8 mouse cellular contexts compared by ENCODE assay signal in the genomic region with DNA sequence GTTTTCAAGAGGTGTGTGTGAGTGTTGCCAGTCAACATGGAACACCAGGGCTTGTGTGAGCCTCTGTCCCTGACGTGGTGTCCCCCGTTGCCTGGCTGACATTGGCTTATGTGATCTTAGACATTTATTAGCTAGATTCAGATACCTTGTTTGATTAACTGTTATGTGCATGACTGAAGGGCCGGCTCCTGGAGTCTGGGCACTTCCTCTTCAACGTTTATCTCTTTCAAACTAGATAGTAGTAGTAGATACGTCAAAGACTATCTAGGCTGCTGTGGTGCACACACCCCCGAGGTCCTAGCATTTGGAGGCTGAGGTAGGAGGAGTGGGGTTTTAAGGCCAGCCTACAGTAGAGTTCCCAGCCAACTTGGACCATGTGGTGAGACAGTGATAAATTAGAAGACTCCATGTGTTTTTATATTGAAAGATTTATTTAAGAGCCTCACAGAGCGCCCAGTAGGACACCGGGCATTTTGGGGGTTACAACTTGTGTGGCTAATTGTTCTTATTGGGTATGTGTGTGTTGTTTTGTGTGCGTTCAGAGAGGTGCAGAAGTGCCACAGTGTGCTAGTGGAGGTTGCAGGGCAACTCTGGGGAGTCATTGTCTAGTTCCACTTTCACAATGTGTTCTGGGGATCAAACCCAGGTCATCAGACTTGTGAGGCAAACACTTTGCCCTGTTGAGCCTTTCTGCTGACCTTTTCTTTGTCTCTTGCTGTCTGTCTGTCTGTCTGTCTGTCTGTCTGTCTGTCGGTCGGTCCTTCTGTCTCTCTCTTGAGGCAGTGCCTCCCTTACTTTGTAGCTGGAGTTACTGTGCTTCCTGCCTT. TPM values are rescaled to one million over a fixed set of nuclear protein-coding genes. Genes with fewer than 3 reads are reported as not detected.
A peak's percentile ranks its signal among the peaks of the same experiment; 100 is the strongest.
DNase-seq lines count a peak whose midpoint lies in the region; ATAC-seq lines count a peak whose summit lies in the region.

No protein-coding gene starts in this region.

- H3K9ac ChIP-seq in kidney, embryonic 16.5 days (replicated peaks; ENCODE audit: low read length): peak overlapping the region; percentile 91
- H3K9ac ChIP-seq in embryonic facial prominence, embryonic 15.5 days: no peak overlapping the region
- H3K9ac ChIP-seq in limb, embryonic 11.5 days (ENCODE audit: low read length): peak overlapping the region; percentile 22
- H3K9ac ChIP-seq in neural tube, embryonic 11.5 days (ENCODE audit: low read length): peak overlapping the region; percentile 93

- H3K27me3 ChIP-seq in kidney, embryonic 16.5 days (ENCODE audit: insufficient read depth, low read length): no peaks in the 10 kb centered on the region
- no peaks in the 10 kb centered on the region for H3K27me3 ChIP-seq in embryonic facial prominence, embryonic 15.5 days
- H3K27me3 ChIP-seq in limb, embryonic 11.5 days (ENCODE audit: control insufficient read depth, insufficient read depth, low read length): no peaks in the 10 kb centered on the region
- H3K27me3 ChIP-seq in neural tube, embryonic 11.5 days (ENCODE audit: control insufficient read depth, insufficient read depth, low read length): no peaks in the 10 kb centered on the region

- no peak for ATAC-seq in kidney, embryonic 16.5 days (ENCODE audit: low FRiP score, low TSS enrichment)
- no peak for ATAC-seq in embryonic facial prominence, embryonic 15.5 days (ENCODE audit: insufficient number of reproducible peaks, low FRiP score, low TSS enrichment, low read depth)
- no peak for ATAC-seq in limb, embryonic 11.5 days (ENCODE audit: insufficient number of reproducible peaks, low FRiP score, low TSS enrichment, low read depth)
- ATAC-seq in neural tube, embryonic 11.5 days (ENCODE audit: insufficient read depth, low FRiP score, low TSS enrichment): no peak

- H3K4me1 ChIP-seq in kidney, embryonic 16.5 days (ENCODE audit: insufficient read depth, low read length): peaks cover 30% of the 10 kb centered on the region
- peaks cover 22% of the 10 kb centered on the region for H3K4me1 ChIP-seq in embryonic facial prominence, embryonic 15.5 days
- peaks cover 10% of the 10 kb centered on the region for H3K4me1 ChIP-seq in limb, embryonic 11.5 days (ENCODE audit: control insufficient read depth, insufficient read depth, low read length)
- H3K4me1 ChIP-seq in neural tube, embryonic 11.5 days (ENCODE audit: control insufficient read depth, insufficient read depth, low read length): peaks cover 15% of the 10 kb centered on the region

- no peaks in the 10 kb centered on the region for H3K9me3 ChIP-seq in kidney, embryonic 16.5 days (ENCODE audit: low read length)
- H3K9me3 ChIP-seq in embryonic facial prominence, embryonic 15.5 days (replicated peaks): no peaks in the 10 kb centered on the region
- H3K9me3 ChIP-seq in limb, embryonic 11.5 days (ENCODE audit: control insufficient read depth, low read length): no peaks in the 10 kb centered on the region
- H3K9me3 ChIP-seq in neural tube, embryonic 11.5 days (ENCODE audit: control insufficient read depth, low read length): no peaks in the 10 kb centered on the region

- H3K4me2 ChIP-seq in kidney, embryonic 16.5 days (replicated peaks; ENCODE audit: low read depth, low read length): peak overlapping the region; percentile 88
- peak overlapping the region; percentile 78 for H3K4me2 ChIP-seq in embryonic facial prominence, embryonic 15.5 days (replicated peaks)
- H3K4me2 ChIP-seq in limb, embryonic 11.5 days (ENCODE audit: low read depth, severe bottlenecking): peak overlapping the region; percentile 84
- H3K4me2 ChIP-seq in neural tube, embryonic 11.5 days (ENCODE audit: low read depth): peak overlapping the region; percentile 74

- WGBS in kidney, embryonic 16.5 days: 29% methylated on average over 11 of the region's 11 CpGs
- WGBS in embryonic facial prominence, embryonic 15.5 days: 45% methylated on average over 11 of the region's 11 CpGs
- WGBS in limb, embryonic 11.5 days: 47% methylated on average over 11 of the region's 11 CpGs
- 49% methylated on average over 11 of the region's 11 CpGs for WGBS in neural tube, embryonic 11.5 days

- no peak for DNase-seq in kidney, adult 9 months
- no peak for DNase-seq in limb, embryonic 11.5 days (ENCODE audit: low spot score)
- DNase-seq in neural tube, embryonic 11.5 days (ENCODE audit: low spot score): no peak
- DNase-seq in retina, embryonic 14.5 days (ENCODE audit: low spot score): no peak
- no peak for DNase-seq in MN1 (ENCODE audit: low spot score)
- no peak for DNase-seq in cerebellum, adult 11 months

- peak overlapping the region; percentile 97 for H3K4me3 ChIP-seq in kidney, embryonic 16.5 days (ENCODE audit: low read length)
- peak overlapping the region; percentile 95 for H3K4me3 ChIP-seq in embryonic facial prominence, embryonic 15.5 days (replicated peaks)
- H3K4me3 ChIP-seq in limb, embryonic 11.5 days (ENCODE audit: low read depth, low read length): peak overlapping the region; percentile 96
- peak overlapping the region; percentile 79 for H3K4me3 ChIP-seq in neural tube, embryonic 11.5 days (ENCODE audit: low read depth, low read length)

- H3K27ac ChIP-seq in kidney, embryonic 16.5 days (ENCODE audit: low read length): no peak overlapping the region
- no peak overlapping the region for H3K27ac ChIP-seq in embryonic facial prominence, embryonic 15.5 days (replicated peaks)
- H3K27ac ChIP-seq in limb, embryonic 11.5 days (replicated peaks; ENCODE audit: low read depth, low read length): no peak overlapping the region
- H3K27ac ChIP-seq in neural tube, embryonic 11.5 days (ENCODE audit: low read depth, low read length): no peak overlapping the region

- peaks cover 3% of the 10 kb centered on the region; the same call in 1 of the 2 replicates for H3K36me3 ChIP-seq in kidney, embryonic 16.5 days (ENCODE audit: insufficient read depth, low read length)
- H3K36me3 ChIP-seq in embryonic facial prominence, embryonic 15.5 days: peaks cover 10% of the 10 kb centered on the region; the same call in 1 of the 2 replicates
- no peaks in the 10 kb centered on the region for H3K36me3 ChIP-seq in limb, embryonic 11.5 days (ENCODE audit: control insufficient read depth, insufficient read depth, low read length)
- H3K36me3 ChIP-seq in neural tube, embryonic 11.5 days (ENCODE audit: control insufficient read depth, insufficient read depth, low read length): no peaks in the 10 kb centered on the region; the same call in 1 of the 2 replicates

RNA-seq across cellular contexts. Expression of a gene that starts 1.6 kb away (rescaled TPM):
- 7.5 and 7.7 TPM in 2 replicates for polyA plus RNA-seq in kidney, embryonic 16.5 days (2015; fragmentation: Nextera tagmentation; extraction: Ambion mirVana)
- polyA plus RNA-seq in embryonic facial prominence, embryonic 15.5 days (2015; fragmentation: Nextera tagmentation; extraction: Ambion mirVana): 5.1 and 6.2 TPM in 2 replicates
- polyA plus RNA-seq in limb, embryonic 11.5 days (2014; fragmentation: Nextera tagmentation; extraction: Ambion mirVana): 8.2 and 8.5 TPM in 2 replicates
- polyA plus RNA-seq in neural tube, embryonic 11.5 days (2014; fragmentation: Nextera tagmentation; extraction: Ambion mirVana): 7.6 and 7.8 TPM in 2 replicates

RNA-seq across cellular contexts. Expression of a gene that starts 19.9 kb away (rescaled TPM):
- 286 and 293 TPM in 2 replicates for polyA plus RNA-seq in kidney, embryonic 16.5 days (2015; fragmentation: Nextera tagmentation; extraction: Ambion mirVana)
- polyA plus RNA-seq in embryonic facial prominence, embryonic 15.5 days (2015; fragmentation: Nextera tagmentation; extraction: Ambion mirVana): 271 and 285 TPM in 2 replicates
- polyA plus RNA-seq in limb, embryonic 11.5 days (2014; fragmentation: Nextera tagmentation; extraction: Ambion mirVana): 415 and 425 TPM in 2 replicates
- 350 and 368 TPM in 2 replicates for polyA plus RNA-seq in neural tube, embryonic 11.5 days (2014; fragmentation: Nextera tagmentation; extraction: Ambion mirVana)

RNA-seq across cellular contexts. Expression of a gene that starts 37.4 kb away (rescaled TPM):
- 18.8 and 19.4 TPM in 2 replicates for polyA plus RNA-seq in kidney, embryonic 16.5 days (2015; fragmentation: Nextera tagmentation; extraction: Ambion mirVana)
- polyA plus RNA-seq in embryonic facial prominence, embryonic 15.5 days (2015; fragmentation: Nextera tagmentation; extraction: Ambion mirVana): 18.2 and 20.6 TPM in 2 replicates
- polyA plus RNA-seq in limb, embryonic 11.5 days (2014; fragmentation: Nextera tagmentation; extraction: Ambion mirVana): 16.7 and 17.6 TPM in 2 replicates
- 12.6 and 14.1 TPM in 2 replicates for polyA plus RNA-seq in neural tube, embryonic 11.5 days (2014; fragmentation: Nextera tagmentation; extraction: Ambion mirVana)

RNA-seq across cellular contexts. Expression of a gene that starts 51.2 kb away (rescaled TPM):
- polyA plus RNA-seq in kidney, embryonic 16.5 days (2015; fragmentation: Nextera tagmentation; extraction: Ambion mirVana): 14.5 and 15.0 TPM in 2 replicates
- polyA plus RNA-seq in embryonic facial prominence, embryonic 15.5 days (2015; fragmentation: Nextera tagmentation; extraction: Ambion mirVana): 15.3 and 16.6 TPM in 2 replicates
- 12.1 and 13.4 TPM in 2 replicates for polyA plus RNA-seq in limb, embryonic 11.5 days (2014; fragmentation: Nextera tagmentation; extraction: Ambion mirVana)
- polyA plus RNA-seq in neural tube, embryonic 11.5 days (2014; fragmentation: Nextera tagmentation; extraction: Ambion mirVana): 43.1 and 46.9 TPM in 2 replicates

RNA-seq across cellular contexts. Expression of a gene that starts 51.8 kb away (rescaled TPM):
- polyA plus RNA-seq in kidney, embryonic 16.5 days (2015; fragmentation: Nextera tagmentation; extraction: Ambion mirVana): 59.9 and 72.7 TPM in 2 replicates
- 65.5 and 65.9 TPM in 2 replicates for polyA plus RNA-seq in embryonic facial prominence, embryonic 15.5 days (2015; fragmentation: Nextera tagmentation; extraction: Ambion mirVana)
- polyA plus RNA-seq in limb, embryonic 11.5 days (2014; fragmentation: Nextera tagmentation; extraction: Ambion mirVana): 104 and 109 TPM in 2 replicates
- polyA plus RNA-seq in neural tube, embryonic 11.5 days (2014; fragmentation: Nextera tagmentation; extraction: Ambion mirVana): 76.1 and 83.6 TPM in 2 replicates
